Mouse (Mus musculus) embryonic facial prominence, embryonic 11.5 days (tissue): ENCODE data around the gene Slc2a2. TPM values are rescaled to one million over a fixed set of nuclear protein-coding genes. Genes with fewer than 3 reads are reported as not detected.
A peak's percentile ranks its signal among the peaks of the same experiment; 100 is the strongest.

Experiments used
- ATAC-seq: fragments of 200-750 bp; cut with Nextera tagmentation; replicated peaks from 2 replicates; pipeline ENCODE4 v1.8.0; 2017; ENCODE audit warnings: low read depth; ENCODE audit not compliant: insufficient number of reproducible peaks, low FRiP score, low TSS enrichment
- DNase-seq: peaks from one replicate; pipeline ENCODE4 v3.0.0-alpha.2; 2015; ENCODE audit warnings: low spot score
- H3K27ac ChIP-seq: fragments of 300-500 bp; sonication (generic); replicated peaks from 2 replicates; pipeline ENCODE4 v1.5.1; 2014; ENCODE audit warnings: mild to moderate bottlenecking, low read depth, low read length, control low read depth
- H3K27me3 ChIP-seq: fragments of 300-500 bp; sonication (generic); 2 replicates; pipeline ENCODE4 v1.6.1; 2014; ENCODE audit warnings: mild to moderate bottlenecking, low read length, moderate library complexity, mixed read lengths; ENCODE audit not compliant: control insufficient read depth, insufficient read depth
- H3K36me3 ChIP-seq: fragments of 300-500 bp; sonication (generic); replicated peaks from 2 replicates; pipeline ENCODE4 v1.6.1; 2014; ENCODE audit warnings: low read depth, mild to moderate bottlenecking, low read length, moderate library complexity, mixed read lengths; ENCODE audit not compliant: control insufficient read depth, insufficient read depth
- H3K4me1 ChIP-seq: fragments of 300-500 bp; sonication (generic); 2 replicates; pipeline ENCODE4 v1.6.1; 2014; ENCODE audit warnings: low read length, mixed read lengths; ENCODE audit not compliant: control insufficient read depth, insufficient read depth
- H3K4me2 ChIP-seq: fragments of 300-500 bp; sonication (generic); 2 replicates; pipeline ENCODE4 v1.6.1; 2014; ENCODE audit warnings: low read depth, mild to moderate bottlenecking, control low read depth, low read length, moderate library complexity
- H3K4me3 ChIP-seq: fragments of 300-500 bp; sonication (generic); 2 replicates; pipeline ENCODE4 v1.5.1; 2014; ENCODE audit warnings: low read depth, low read length, control low read depth
- H3K9ac ChIP-seq: fragments of 300-500 bp; sonication (generic); replicated peaks from 2 replicates; pipeline ENCODE4 v1.6.1; 2014; ENCODE audit warnings: mild to moderate bottlenecking, control low read depth, low read length
- H3K9me3 ChIP-seq: fragments of 300-500 bp; sonication (generic); replicated peaks from 2 replicates; pipeline ENCODE4 v1.6.1; 2016; ENCODE audit warnings: mild to moderate bottlenecking, low read length, inconsistent platforms, mixed read lengths; ENCODE audit not compliant: control insufficient read depth
- WGBS: fragments of 180-500 bp; shearing (Covaris S2); extraction: QIAGEN DNeasy Blood & Tissue Kit; methylation state at CpG from one replicate; pipeline ENCODE4 v1.1.7; 2014; 5-methylcytosine and 5-hydroxymethylcytosine counted together
- polyA plus RNA-seq: library from polyadenylated mRNA; unstranded; fragments of >200 nt; fragmentation: Nextera tagmentation; extraction: Ambion mirVana; gene quantifications from 2 replicates; pipeline ENCODE4 v1.2.1, GENCODE M21; 2014

Slc2a2 gene
- polyA plus RNA-seq, 1 experiment from 2014 or later, result not detected

- Histone ChIP-seq H3K9ac (no peak overlapping the region), H3K4me1 (no peaks in the 10 kb centered on the region), H3K9me3 (no peaks in the 10 kb centered on the region), H3K27ac (no peak overlapping the region), H3K4me3 (no peak overlapping the region), H3K27me3 (no peaks in the 10 kb centered on the region), H3K4me2 (no peak overlapping the region), H3K36me3 (no peaks in the 10 kb centered on the region)
- DNase-seq (no peak), ATAC-seq (no peak)
- 89% methylated on average over 2 of the region's 2 CpGs for WGBS
These were observed 12.2 kb upstream of the Slc2a2 start for GRCm38 (mm10) chr3:28685510-28685909.

- Histone ChIP-seq H3K9ac (no peak overlapping the region), H3K9me3 (no peaks in the 10 kb centered on the region), H3K27me3 (no peaks in the 10 kb centered on the region), H3K4me1 (no peaks in the 10 kb centered on the region), H3K27ac (no peak overlapping the region), H3K36me3 (no peaks in the 10 kb centered on the region), H3K4me3 (no peak overlapping the region), H3K4me2 (no peak overlapping the region)
- ATAC-seq (no peak), DNase-seq (no peak)
- WGBS, result 85% methylated on average over 5 of the region's 5 CpGs
These were observed 2.9 kb upstream of the Slc2a2 start for GRCm38 (mm10) chr3:28694811-28695210.

- no peaks in the 10 kb centered on the region for H3K4me1 ChIP-seq
- no peaks in the 10 kb centered on the region for H3K9me3 ChIP-seq
- ATAC-seq, result no peak
- H3K27ac ChIP-seq, result no peak overlapping the region
- no peak overlapping the region for H3K4me2 ChIP-seq
- no peak overlapping the region for H3K9ac ChIP-seq
- H3K27me3 ChIP-seq, result no peaks in the 10 kb centered on the region
- DNase-seq, result no peak
- H3K4me3 ChIP-seq, result no peak overlapping the region
- WGBS, result 76% methylated on average over 13 of the region's 13 CpGs
- H3K36me3 ChIP-seq, result no peaks in the 10 kb centered on the region
These were observed 2.1 kb upstream of the Slc2a2 start for GRCm38 (mm10) chr3:28695608-28696007.

GRCm38 (mm10) chr3:28696162-28696561 is 1.5 kb upstream of the Slc2a2 start:
- WGBS, result 87% methylated on average over 10 of the region's 10 CpGs
- ATAC-seq (no peak), DNase-seq (no peak)
- Histone ChIP-seq H3K9ac (no peak overlapping the region), H3K9me3 (no peaks in the 10 kb centered on the region), H3K27me3 (no peaks in the 10 kb centered on the region), H3K4me1 (no peaks in the 10 kb centered on the region), H3K36me3 (no peaks in the 10 kb centered on the region), H3K4me3 (no peak overlapping the region), H3K4me2 (no peak overlapping the region), H3K27ac (no peak overlapping the region)

DNA sequence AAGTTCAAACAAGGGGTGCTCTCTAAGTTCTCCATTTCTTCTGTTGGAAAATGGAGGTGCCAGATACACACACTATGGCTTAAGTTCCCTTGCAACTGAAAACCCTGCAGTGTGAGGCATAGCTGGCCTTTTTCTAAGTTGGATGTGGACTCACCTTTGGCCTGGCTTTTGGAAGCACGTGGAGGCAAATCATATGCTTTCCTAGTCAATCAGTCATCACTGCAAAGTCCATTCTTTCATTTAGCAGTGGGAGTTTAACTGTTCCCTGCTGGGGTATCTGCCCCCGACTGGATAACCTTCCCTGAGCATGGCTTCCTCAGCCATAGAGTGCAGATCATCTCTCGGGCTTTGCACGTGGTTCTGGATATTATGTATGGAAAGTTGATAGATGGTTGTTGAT is 1.9 kb downstream of the Slc2a2 start:
- 76% methylated on average over 4 of the region's 4 CpGs for WGBS
- no peaks in the 10 kb centered on the region for H3K4me1 ChIP-seq
- H3K9me3 ChIP-seq, result no peaks in the 10 kb centered on the region
- H3K27me3 ChIP-seq, result no peaks in the 10 kb centered on the region
- no peaks in the 10 kb centered on the region for H3K36me3 ChIP-seq
- H3K4me3 ChIP-seq, result no peak overlapping the region
- H3K27ac ChIP-seq, result no peak overlapping the region
- DNase-seq (no peak), ATAC-seq (no peak)
- no peak overlapping the region for H3K9ac ChIP-seq
- no peak overlapping the region for H3K4me2 ChIP-seq

DNA sequence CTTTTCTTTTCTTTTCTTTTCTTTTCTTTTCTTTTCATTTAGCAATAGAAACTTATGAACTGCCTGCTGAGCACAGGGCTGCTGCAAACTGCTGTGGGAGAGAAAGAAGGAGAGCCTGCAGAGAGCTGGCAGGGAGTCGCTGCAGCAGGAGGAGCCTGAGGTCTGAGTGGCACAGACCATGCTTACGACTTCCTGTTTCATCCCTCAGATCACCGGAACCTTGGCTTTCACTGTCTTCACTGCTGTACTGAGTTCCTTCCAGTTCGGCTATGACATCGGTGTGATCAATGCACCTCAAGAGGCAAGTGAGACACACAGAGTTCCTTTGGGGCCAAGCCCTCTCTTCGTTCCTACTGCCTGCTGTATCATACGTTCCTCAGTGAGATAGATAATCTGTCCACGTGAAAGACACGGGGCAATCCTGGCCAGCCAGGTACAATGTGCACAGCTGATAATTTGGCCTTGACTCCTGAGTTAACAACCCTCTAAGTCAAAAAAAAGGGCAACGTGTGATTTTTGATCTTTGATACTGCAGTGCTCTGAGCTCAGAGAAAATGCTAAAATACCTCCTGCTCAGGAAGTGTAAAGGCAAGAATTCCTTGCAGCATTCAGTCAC is 7.9 kb downstream of the Slc2a2 start:
- Histone ChIP-seq H3K4me2 (no peak overlapping the region), H3K27ac (no peak overlapping the region), H3K4me3 (no peak overlapping the region), H3K9ac (no peak overlapping the region), H3K4me1 (no peaks in the 10 kb centered on the region), H3K9me3 (no peaks in the 10 kb centered on the region), H3K36me3 (no peaks in the 10 kb centered on the region), H3K27me3 (no peaks in the 10 kb centered on the region)
- DNase-seq, result no peak
- no peak for ATAC-seq
- WGBS, result 70% methylated on average over 10 of the region's 10 CpGs

- no peak overlapping the region for H3K4me3 ChIP-seq
- no peaks in the 10 kb centered on the region for H3K27me3 ChIP-seq
- H3K9ac ChIP-seq, result no peak overlapping the region
- no peaks in the 10 kb centered on the region for H3K9me3 ChIP-seq
- no peaks in the 10 kb centered on the region for H3K4me1 ChIP-seq
- no peak overlapping the region for H3K4me2 ChIP-seq
- no peak for DNase-seq
- H3K36me3 ChIP-seq, result no peaks in the 10 kb centered on the region
- H3K27ac ChIP-seq, result no peak overlapping the region
- ATAC-seq, result no peak
- 69% methylated on average over 4 of the region's 4 CpGs for WGBS
These were observed 9.0 kb downstream of the Slc2a2 start for GRCm38 (mm10) chr3:28706736-28707135.

GRCm38 (mm10) chr3:28709740-28710139 is 12.0 kb downstream of the Slc2a2 start:
- peak; percentile 30 for DNase-seq
- Histone ChIP-seq H3K4me2 (no peak overlapping the region), H3K27ac (no peak overlapping the region), H3K27me3 (no peaks in the 10 kb centered on the region), H3K36me3 (no peaks in the 10 kb centered on the region), H3K9ac (no peak overlapping the region), H3K4me3 (no peak overlapping the region), H3K4me1 (no peaks in the 10 kb centered on the region), H3K9me3 (no peaks in the 10 kb centered on the region)
- no peak for ATAC-seq
- WGBS, result 87% methylated on average over 1 of the region's 1 CpGs
